Mouse (Mus musculus) midbrain, embryonic 14.5 days (tissue): ENCODE results near the gene Ifit3b. TPM values are rescaled to one million over a fixed set of nuclear protein-coding genes. Genes with fewer than 3 reads are reported as not detected.
"Not testable (repeated sequence)": the region's sequence is repeated elsewhere in the genome, so short reads cannot be mapped to it uniquely, and the experiment has no call there.

ENCODE experiments used
- ATAC-seq: fragments of 200-750 bp; cut with Nextera tagmentation; 2 replicates; pipeline ENCODE4 v1.8.0; 2017; ENCODE audit warnings: moderate number of reproducible peaks, moderate library complexity; ENCODE audit not compliant: low FRiP score, low TSS enrichment
- DNase-seq: peaks from one replicate; pipeline ENCODE4 v3.0.0-alpha.2; 2015
- H3K27ac ChIP-seq: fragments of 300-500 bp; sonication (generic); replicated peaks from 2 replicates; pipeline ENCODE4 v1.5.1; 2014; ENCODE audit warnings: mild to moderate bottlenecking, low read depth, low read length, moderate library complexity
- H3K27me3 ChIP-seq: fragments of 300-500 bp; sonication (generic); 2 replicates; pipeline ENCODE4 v1.6.1; 2014; ENCODE audit warnings: low read length, control low read depth, mixed read lengths; ENCODE audit not compliant: control insufficient read depth, insufficient read depth
- H3K36me3 ChIP-seq: fragments of 300-500 bp; sonication (generic); 2 replicates; pipeline ENCODE4 v1.6.1; 2014; ENCODE audit warnings: low read length, control low read depth; ENCODE audit not compliant: control insufficient read depth, insufficient read depth
- H3K4me1 ChIP-seq: fragments of 300-500 bp; sonication (generic); 2 replicates; pipeline ENCODE4 v1.6.1; 2014; ENCODE audit warnings: mild to moderate bottlenecking, antibody characterized with exemption, low read length, control low read depth; ENCODE audit not compliant: control insufficient read depth, insufficient read depth
- H3K4me2 ChIP-seq: fragments of 300-500 bp; sonication (generic); 2 replicates; pipeline ENCODE4 v1.6.1; 2014; ENCODE audit warnings: mild to moderate bottlenecking, low read length, moderate library complexity
- H3K4me3 ChIP-seq: fragments of 300-500 bp; sonication (generic); replicated peaks from 2 replicates; pipeline ENCODE4 v1.5.1; 2014; ENCODE audit warnings: low read depth, low read length
- H3K9ac ChIP-seq: fragments of 300-500 bp; sonication (generic); replicated peaks from 2 replicates; pipeline ENCODE4 v1.6.1; 2014; ENCODE audit warnings: mild to moderate bottlenecking, low read length, moderate library complexity
- H3K9me3 ChIP-seq: fragments of 300-500 bp; sonication (generic); 2 replicates; pipeline ENCODE4 v1.6.1; 2016; ENCODE audit warnings: low read length, control low read depth, mixed read lengths; ENCODE audit not compliant: control insufficient read depth
- WGBS: fragments of 180-500 bp; shearing (Covaris S2); extraction: QIAGEN DNeasy Blood & Tissue Kit; methylation state at CpG from one replicate; pipeline ENCODE4 v1.1.7; 2014; 5-methylcytosine and 5-hydroxymethylcytosine counted together
- polyA plus RNA-seq: library from polyadenylated mRNA; unstranded; fragments of >200 nt; fragmentation: Nextera tagmentation; extraction: Ambion mirVana; gene quantifications from 2 replicates; pipeline ENCODE4 v1.2.1, GENCODE M21; 2014

The Ifit3b gene
- polyA plus RNA-seq, 1 experiment from 2014 or later, result 1.2 TPM

DNA sequence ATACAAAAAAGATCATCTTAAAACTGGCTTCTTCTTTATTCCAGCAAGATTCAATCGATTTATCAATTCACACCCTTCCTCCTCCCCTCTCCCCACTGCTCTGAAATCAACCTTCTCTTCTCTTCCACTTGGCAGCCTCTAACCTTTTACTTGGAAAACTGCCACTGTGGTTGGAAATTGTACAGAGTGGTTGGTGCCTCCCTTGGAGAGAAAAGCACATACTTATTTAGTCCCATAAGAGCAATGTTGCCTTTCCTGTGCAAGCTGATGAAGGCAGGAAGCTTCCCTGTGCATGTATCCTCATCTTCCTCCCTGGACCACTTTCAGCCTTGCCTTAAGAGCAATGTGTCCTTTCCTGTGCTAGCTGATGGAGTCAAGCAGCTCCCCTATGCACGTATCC is 9.4 kb upstream of the Ifit3b start:
- H3K4me1 ChIP-seq, result 0 out of 2 replicates have a peak, but pooled peaks cover 2% of the 10 kb centered on the region
- DNase-seq (peak; percentile 43), ATAC-seq (no peak)
- no peaks in the 10 kb centered on the region for H3K36me3 ChIP-seq
- no peaks in the 10 kb centered on the region for H3K9me3 ChIP-seq
- H3K27me3 ChIP-seq, result no peaks in the 10 kb centered on the region
- no peak overlapping the region for H3K27ac ChIP-seq
- 85% methylated on average over 2 of the region's 2 CpGs for WGBS
- H3K4me2 ChIP-seq, result no peak overlapping the region
- no peak overlapping the region for H3K4me3 ChIP-seq
- H3K9ac ChIP-seq, result no peak overlapping the region

DNA sequence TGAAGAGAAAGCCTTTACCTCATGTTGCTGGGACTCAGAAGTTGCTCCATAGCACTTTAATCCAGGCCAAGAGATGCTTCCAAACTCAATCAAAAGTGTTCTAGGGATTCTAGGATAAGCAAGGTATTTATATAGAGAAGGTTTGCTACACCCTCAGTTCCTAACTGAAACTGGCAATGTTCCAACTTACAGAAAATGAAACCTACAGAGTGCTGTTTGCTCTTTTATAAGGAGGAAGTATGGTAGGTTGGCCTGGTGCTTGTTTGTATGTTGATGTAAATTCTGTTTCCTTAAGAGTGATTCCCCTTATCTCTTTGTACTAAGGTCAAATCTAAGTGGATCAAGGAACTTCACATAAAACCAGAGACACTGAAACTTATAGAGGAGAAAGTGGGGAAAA is 8.5 kb upstream of the Ifit3b start:
- H3K27me3 ChIP-seq, H3K9me3 ChIP-seq, H3K4me3 ChIP-seq, H3K4me2 ChIP-seq, DNase-seq, H3K36me3 ChIP-seq, H3K27ac ChIP-seq, ATAC-seq, H3K4me1 ChIP-seq, H3K9ac ChIP-seq: not testable (repeated sequence)

DNA sequence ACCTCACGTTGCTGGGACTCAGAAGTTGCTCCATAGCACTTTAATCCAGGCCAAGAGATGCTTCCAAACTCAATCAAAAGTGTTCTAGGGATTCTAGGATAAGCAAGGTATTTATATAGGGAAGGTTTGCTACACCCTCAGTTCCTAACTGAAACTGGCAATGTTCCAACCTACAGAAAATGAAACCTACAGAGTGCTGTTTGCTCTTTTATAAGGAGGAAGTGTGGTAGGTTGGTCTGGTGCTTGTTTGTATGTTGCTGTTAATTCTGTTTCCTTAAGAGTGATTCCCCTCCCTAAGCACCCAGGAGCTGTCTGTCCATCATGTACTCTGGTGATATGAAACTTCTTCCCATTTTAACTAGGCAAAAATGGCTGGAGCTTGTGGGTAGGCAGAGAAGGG is 5.9 kb upstream of the Ifit3b start, which contains the start of gene Ifit1bl1:
Gene Ifit1bl1, minus strand, starts transcription at position 69 of the 400 bp plus-strand sequence.
- 50% methylated on average over 1 of the region's 1 CpGs for WGBS
- DNase-seq, H3K4me3 ChIP-seq, H3K4me1 ChIP-seq, H3K4me2 ChIP-seq, H3K27me3 ChIP-seq, H3K27ac ChIP-seq, H3K9ac ChIP-seq, H3K9me3 ChIP-seq, H3K36me3 ChIP-seq: not testable (repeated sequence)
- ATAC-seq, result peak; percentile 21; the same call in 1 of the 2 replicates

DNA sequence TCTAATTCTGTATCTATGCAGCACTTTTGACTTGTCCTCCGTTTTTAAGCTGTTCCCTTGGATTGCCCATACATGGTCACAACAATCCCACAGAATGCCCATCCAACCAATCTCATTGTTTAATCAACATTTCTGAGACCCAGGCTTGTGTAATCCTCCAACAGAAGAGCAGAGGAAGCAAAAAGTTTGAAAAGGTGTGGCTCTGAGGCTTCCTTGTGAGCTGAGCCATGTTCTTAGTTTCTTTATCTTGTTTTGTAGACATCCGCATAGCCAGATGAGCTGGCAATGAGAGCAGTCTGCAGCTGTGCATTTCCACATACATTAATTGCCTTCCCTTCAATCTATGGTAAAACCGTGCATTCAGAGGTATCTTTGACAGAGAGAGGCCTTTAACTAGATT is 2.3 kb upstream of the Ifit3b start:
- H3K9me3 ChIP-seq, result no peaks in the 10 kb centered on the region
- 94% methylated on average over 3 of the region's 3 CpGs for WGBS
- H3K4me1 ChIP-seq, result no peaks in the 10 kb centered on the region
- no peak overlapping the region for H3K9ac ChIP-seq
- H3K27ac ChIP-seq, result no peak overlapping the region
- no peak for DNase-seq
- no peaks in the 10 kb centered on the region for H3K36me3 ChIP-seq
- H3K4me3 ChIP-seq, result no peak overlapping the region
- no peak overlapping the region for H3K4me2 ChIP-seq
- ATAC-seq, result no peak
- no peaks in the 10 kb centered on the region for H3K27me3 ChIP-seq

DNA sequence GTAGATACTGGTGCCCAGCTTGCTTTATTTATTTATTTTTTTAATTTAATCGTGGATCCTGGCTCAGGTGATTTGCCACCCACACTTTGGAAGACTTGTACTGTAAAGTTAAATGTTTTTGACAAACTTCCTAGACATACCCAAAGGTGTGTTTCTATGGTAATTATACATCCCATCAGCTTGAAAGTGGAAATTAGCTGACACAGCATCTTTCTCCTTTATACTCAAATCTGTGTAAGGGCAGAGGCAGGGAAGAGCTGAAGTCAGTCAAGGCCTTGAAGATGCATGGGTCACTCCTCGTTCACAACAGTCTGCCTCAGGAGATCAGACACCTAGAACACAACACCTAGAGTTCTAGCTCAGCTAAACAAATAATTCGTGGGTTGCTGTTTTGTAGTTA is 2.3 kb downstream of the Ifit3b start:
- not testable (repeated sequence) for H3K4me2 ChIP-seq, DNase-seq, H3K9ac ChIP-seq, H3K27ac ChIP-seq, H3K4me1 ChIP-seq, H3K36me3 ChIP-seq, H3K27me3 ChIP-seq, H3K9me3 ChIP-seq, ATAC-seq, H3K4me3 ChIP-seq
- WGBS, result 81% methylated on average over 3 of the region's 3 CpGs

DNA sequence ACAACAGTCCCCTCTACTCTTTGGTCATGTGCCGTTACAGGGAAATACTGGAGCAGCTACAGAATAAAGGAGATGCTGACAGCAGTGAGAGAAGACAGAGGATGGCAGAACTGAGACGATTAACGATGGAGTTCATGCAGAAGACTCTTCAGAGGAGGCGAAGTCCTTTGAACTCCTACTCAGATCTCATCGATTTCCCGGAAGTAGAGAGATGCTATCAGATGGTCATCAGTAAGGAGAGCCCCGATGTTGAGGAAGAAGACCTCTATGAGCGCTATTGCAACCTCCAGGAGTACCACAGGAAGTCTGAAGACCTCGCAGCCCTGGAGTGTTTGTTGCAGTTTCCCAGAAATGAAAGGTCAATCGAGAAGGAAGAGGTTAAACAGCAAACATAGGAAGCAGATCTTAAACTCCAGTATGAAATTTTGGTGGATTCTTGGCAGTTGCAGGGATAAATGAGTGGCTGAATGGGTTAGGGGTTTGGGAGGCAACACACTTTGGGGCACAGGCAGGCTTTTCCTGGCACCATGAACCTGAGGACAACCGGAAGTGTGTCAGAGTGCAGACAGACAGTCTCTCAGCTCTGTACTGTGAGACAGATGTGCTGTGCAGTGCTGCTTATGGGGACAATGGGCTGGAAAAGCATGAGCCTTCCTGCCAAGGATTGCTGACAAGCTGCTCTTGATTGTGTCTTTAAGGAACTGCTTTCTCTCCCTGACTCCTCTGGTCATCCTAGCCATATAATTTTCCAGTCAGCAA is 4.7 kb downstream of the Ifit3b start:
- DNase-seq, H3K9ac ChIP-seq, H3K4me1 ChIP-seq, H3K36me3 ChIP-seq, H3K4me3 ChIP-seq, H3K27ac ChIP-seq, H3K4me2 ChIP-seq, H3K9me3 ChIP-seq, ATAC-seq, H3K27me3 ChIP-seq: not testable (repeated sequence)
- WGBS, result 88% methylated on average over 5 of the region's 11 CpGs

DNA sequence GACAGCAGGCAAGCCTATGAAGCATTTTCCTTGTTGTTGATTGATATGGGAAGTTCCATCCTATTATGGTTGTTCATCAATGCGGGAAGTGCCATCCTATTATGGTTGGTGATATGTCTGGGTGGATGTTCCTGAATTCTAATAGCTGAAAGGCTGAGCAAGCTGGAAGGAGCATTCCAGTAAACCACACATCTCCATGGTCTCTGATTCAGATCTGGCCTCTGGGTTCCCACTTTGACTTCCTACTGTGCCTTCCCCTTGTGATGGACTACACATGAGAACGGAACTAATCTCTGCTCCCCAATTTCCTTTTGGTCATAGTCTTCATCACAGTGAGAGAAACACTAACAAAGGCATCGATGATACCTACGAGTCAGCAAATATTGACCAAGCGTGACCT is 13.1 kb downstream of the Ifit3b start:
- Histone ChIP-seq H3K9ac (no peak overlapping the region), H3K4me2 (no peak overlapping the region), H3K27me3 (no peaks in the 10 kb centered on the region), H3K9me3 (no peaks in the 10 kb centered on the region), H3K36me3 (no peaks in the 10 kb centered on the region), H3K4me1 (no peaks in the 10 kb centered on the region), H3K27ac (no peak overlapping the region), H3K4me3 (no peak overlapping the region)
- ATAC-seq, result no peak
- 92% methylated on average over 5 of the region's 5 CpGs for WGBS
- DNase-seq, result no peak

DNA sequence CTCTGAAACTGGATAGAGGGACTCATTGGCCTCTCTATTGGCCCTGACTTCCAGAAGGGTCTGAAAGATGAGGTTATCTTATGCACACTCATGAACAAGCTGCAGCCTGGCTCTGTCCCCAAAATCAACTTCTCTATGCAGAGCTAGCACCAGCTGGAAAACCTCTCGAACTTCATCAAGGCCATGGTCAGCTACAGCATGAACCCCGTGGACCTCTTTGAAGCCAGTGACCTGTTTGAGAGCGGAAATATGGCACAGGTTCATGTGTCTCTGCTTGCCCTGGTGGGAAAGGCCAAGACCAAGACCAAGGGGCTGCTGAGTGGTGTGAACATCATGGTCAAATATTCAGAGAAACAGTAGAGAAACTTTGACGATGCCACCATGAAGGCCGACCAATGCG is 16.0 kb downstream of the Ifit3b start:
- no peak for ATAC-seq
- H3K36me3 ChIP-seq, result no peaks in the 10 kb centered on the region
- H3K4me1 ChIP-seq, result no peaks in the 10 kb centered on the region
- no peak overlapping the region for H3K27ac ChIP-seq
- H3K27me3 ChIP-seq, result no peaks in the 10 kb centered on the region
- no peaks in the 10 kb centered on the region for H3K9me3 ChIP-seq
- no peak overlapping the region for H3K9ac ChIP-seq
- WGBS, result 92% methylated on average over 6 of the region's 6 CpGs
- H3K4me3 ChIP-seq, result no peak overlapping the region
- H3K4me2 ChIP-seq, result no peak overlapping the region
- DNase-seq, result no peak

DNA sequence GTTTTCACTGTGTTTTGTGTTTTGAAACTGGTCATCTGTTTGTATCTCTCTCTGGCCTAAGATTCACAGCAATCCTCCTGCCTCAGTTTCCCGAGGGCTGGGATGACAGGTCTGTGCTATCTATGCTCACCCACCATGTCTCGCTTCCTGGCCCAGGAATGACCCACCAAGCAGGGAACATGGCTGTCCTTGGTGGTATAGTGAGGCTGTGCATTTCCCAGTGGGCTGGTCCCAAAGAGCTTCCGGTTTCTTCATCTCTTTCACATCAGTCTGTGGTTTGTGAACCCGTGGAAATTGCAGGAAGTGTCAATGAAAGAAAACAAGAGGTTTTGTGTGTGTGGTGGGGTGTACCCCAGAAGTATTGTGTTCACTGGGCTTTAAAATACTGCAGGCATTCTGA is 16.9 kb downstream of the Ifit3b start:
- H3K27ac ChIP-seq, result no peak overlapping the region
- no peaks in the 10 kb centered on the region for H3K27me3 ChIP-seq
- no peak overlapping the region for H3K9ac ChIP-seq
- no peaks in the 10 kb centered on the region for H3K4me1 ChIP-seq
- DNase-seq (no peak), ATAC-seq (no peak)
- H3K4me2 ChIP-seq, result no peak overlapping the region
- H3K9me3 ChIP-seq, result no peaks in the 10 kb centered on the region
- H3K36me3 ChIP-seq, result no peaks in the 10 kb centered on the region
- WGBS, result 87% methylated on average over 4 of the region's 4 CpGs
- no peak overlapping the region for H3K4me3 ChIP-seq
